ENCODE assay signal across 30 mouse cellular contexts in genomic region chr4:102688378-102688777, GRCm38 (mm10). TPM values are rescaled to one million over a fixed set of nuclear protein-coding genes. Genes with fewer than 3 reads are reported as not detected.
"Had no signal": no experiment of that assay in that cellular context is flagged by ENCODE, and none has a peak within 500 bp of the region (broad histone marks: within the 10 kb centered on the region; RNA-seq: fewer than 3 reads in every experiment).

No protein-coding gene starts in this region.

- H3K27me3 ChIP-seq: embryonic facial prominence, embryonic 12.5 days; embryonic facial prominence, embryonic 13.5 days; embryonic facial prominence, embryonic 15.5 days; forebrain, embryonic 12.5 days; forebrain, embryonic 13.5 days; forebrain, embryonic 15.5 days had no signal

- ATAC-seq: forebrain, embryonic 13.5 days; forebrain, embryonic 14.5 days; forebrain, embryonic 15.5 days; forebrain, embryonic 16.5 days; forebrain, postnatal 0 days had no signal

- H3K4me3 ChIP-seq: embryonic facial prominence, embryonic 10.5 days; embryonic facial prominence, embryonic 12.5 days; embryonic facial prominence, embryonic 13.5 days; embryonic facial prominence, embryonic 15.5 days; erythroblast, embryonic 14.5 days; forebrain, embryonic 10.5 days; forebrain, embryonic 12.5 days; forebrain, embryonic 13.5 days; forebrain, embryonic 15.5 days; gastrocnemius, adult 2 months; heart, adult 2 months had no signal

- H3K9ac ChIP-seq: embryonic facial prominence, embryonic 12.5 days; embryonic facial prominence, embryonic 13.5 days; embryonic facial prominence, embryonic 15.5 days; forebrain, embryonic 12.5 days; forebrain, embryonic 13.5 days; forebrain, embryonic 15.5 days; forebrain, postnatal 0 days had no signal

- H3K4me1 ChIP-seq: embryonic facial prominence, embryonic 10.5 days; embryonic facial prominence, embryonic 12.5 days; embryonic facial prominence, embryonic 13.5 days; embryonic facial prominence, embryonic 15.5 days; forebrain, embryonic 10.5 days; forebrain, embryonic 12.5 days; forebrain, embryonic 13.5 days; forebrain, embryonic 15.5 days had no signal

- H3K36me3 ChIP-seq: embryonic facial prominence, embryonic 10.5 days; embryonic facial prominence, embryonic 12.5 days; embryonic facial prominence, embryonic 13.5 days; embryonic facial prominence, embryonic 15.5 days; forebrain, embryonic 10.5 days; forebrain, embryonic 12.5 days; forebrain, embryonic 15.5 days had no signal

- DNase-seq: cerebellum, adult 18-20 months; cerebellum, adult 2 months; cerebellum, adult 8-10 months; cerebellum, adult 9-10 months; cerebellum, adult 9-11 months; cerebellum, postnatal 10 days; cerebellum, postnatal 14 days; cerebellum, postnatal 25 days; cerebellum, postnatal 36 days; embryo, embryonic 11 days; forebrain, postnatal 0 days; gastrocnemius, adult 2 months; gastrocnemius, postnatal 10 days; gastrocnemius, postnatal 14 days; gastrocnemius, postnatal 25 days; gastrocnemius, postnatal 36 days; heart, adult 11 months; heart, adult 18-20 months; heart, adult 2 months had no signal

- H3K9me3 ChIP-seq: embryonic facial prominence, embryonic 12.5 days; embryonic facial prominence, embryonic 13.5 days; embryonic facial prominence, embryonic 15.5 days; forebrain, embryonic 10.5 days; forebrain, embryonic 12.5 days; forebrain, embryonic 13.5 days; forebrain, embryonic 15.5 days had no signal

- H3K27ac ChIP-seq: embryonic facial prominence, embryonic 10.5 days; embryonic facial prominence, embryonic 12.5 days; embryonic facial prominence, embryonic 13.5 days; embryonic facial prominence, embryonic 15.5 days; forebrain, embryonic 10.5 days; forebrain, embryonic 12.5 days; forebrain, embryonic 13.5 days; forebrain, embryonic 15.5 days; gastrocnemius, adult 2 months; heart, adult 2 months had no signal

- H3K4me2 ChIP-seq: embryonic facial prominence, embryonic 12.5 days; embryonic facial prominence, embryonic 13.5 days; embryonic facial prominence, embryonic 15.5 days; forebrain, embryonic 12.5 days; forebrain, embryonic 13.5 days; forebrain, embryonic 15.5 days had no signal

RNA-seq across cellular contexts. Expression of gene Sgip1, which starts 52.7 kb away (rescaled TPM):
- polyA plus RNA-seq: erythroblast, embryonic 14.5 days had no signal
